Mouse (Mus musculus) heart, postnatal 25 days (tissue): ENCODE data around the gene Zfp982. TPM values are rescaled to one million over a fixed set of nuclear protein-coding genes. Genes with fewer than 3 reads are reported as not detected.
"Not testable (repeated sequence)": the region's sequence is repeated elsewhere in the genome, so short reads cannot be mapped to it uniquely, and the experiment has no call there.

Experiments used
- DNase-seq: peaks from one replicate; pipeline ENCODE4 v3.0.0; 2022; ENCODE audit warnings: low spot score
- intact Hi-C: fragments of 180-260 bp; cut with DNase I; formaldehyde crosslinking; loops from one replicate; pipeline ENCODE4 v1.15.1; 2025
- total RNA-seq, 2 experiments: library from RNA; stranded (reverse); gene quantifications; 2 replicates each; pipeline ENCODE4 v1.2.3; 2021

Gene Zfp982
- 1 to 10 TPM; 7.4 to 8.4 TPM for total RNA-seq

- intact Hi-C loops, DNase-seq: not testable (repeated sequence)
Measured at GRCm38 (mm10) chr4:147492117-147492516, at the start of gene Zfp982. Gene Zfp982 (plus strand): TSS chr4:147492417.

DNA sequence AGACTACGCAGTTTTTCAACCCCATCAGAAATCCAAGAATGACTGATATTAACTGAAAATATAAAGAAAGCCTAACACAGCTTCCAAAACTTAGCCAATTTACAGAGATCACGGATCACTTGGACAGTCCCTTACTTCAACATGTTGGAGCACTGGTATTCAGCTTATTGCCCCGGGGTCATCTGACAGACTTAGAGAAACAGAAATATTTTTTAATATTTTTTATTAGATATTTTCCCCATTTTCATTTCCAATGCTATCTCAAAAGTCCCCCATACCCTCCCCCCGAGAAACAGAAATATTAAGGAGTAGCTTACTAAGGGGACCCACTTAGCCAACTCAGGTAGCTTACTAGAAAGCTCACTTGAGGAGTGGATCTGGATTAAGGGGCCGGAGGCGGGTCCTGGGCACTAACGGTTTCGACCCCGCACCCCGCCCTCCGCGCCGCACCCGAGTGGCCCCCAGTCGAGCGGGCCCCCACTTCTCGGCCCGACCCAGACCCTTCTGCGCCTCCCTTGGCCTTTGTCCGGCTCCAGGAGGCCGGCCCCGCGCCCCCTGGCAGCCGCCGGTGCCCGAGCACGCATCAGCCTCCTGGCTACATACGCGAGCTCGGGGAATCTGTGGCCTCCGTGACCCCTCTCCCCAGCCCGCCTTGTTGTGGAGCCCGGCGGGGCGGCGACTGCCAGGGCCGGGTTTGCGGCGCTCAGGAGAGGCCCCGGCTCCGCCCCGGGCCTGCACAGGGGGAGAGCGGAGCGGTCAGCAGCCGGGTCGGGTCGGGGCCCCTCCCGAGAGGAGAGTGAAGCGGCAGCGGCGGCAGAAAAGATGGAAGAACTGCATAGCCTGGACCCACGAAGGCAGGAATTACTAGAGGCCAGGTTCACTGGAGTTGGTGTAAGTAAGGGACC, 49.3 kb upstream of the Zfp982 start:
- not testable (repeated sequence) for DNase-seq
- intact Hi-C loops, result loop anchor here (5.0 kb wide), 1 partner anchor 36 kb away; no protein-coding TSS in a partner anchor

DNA sequence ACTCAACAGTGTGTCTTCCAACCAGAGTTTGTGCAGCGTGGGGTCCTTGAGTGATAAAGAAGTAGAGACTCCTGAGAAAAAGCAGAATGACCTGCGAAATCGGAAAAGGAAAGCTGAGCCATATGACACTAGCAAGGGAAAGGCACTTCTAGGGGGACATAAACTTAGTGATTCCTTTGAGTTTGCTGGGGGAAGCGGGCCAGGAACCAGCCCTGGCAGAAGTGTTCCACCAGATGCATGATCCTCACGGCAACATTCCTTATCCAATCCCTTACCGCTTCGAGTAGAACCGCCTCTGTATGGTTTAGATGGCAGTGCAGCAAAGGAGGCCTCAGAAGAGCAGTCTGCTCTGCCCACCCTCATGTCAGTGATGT, 48.7 kb upstream of the Zfp982 start:
- DNase-seq, result not testable (repeated sequence)
- intact Hi-C loops, result loop anchor here (5.0 kb wide), 1 partner anchor 36 kb away; no protein-coding TSS in a partner anchor

- DNase-seq, intact Hi-C loops: not testable (repeated sequence)
Measured at GRCm38 (mm10) chr4:147445371-147445770, 46.8 kb upstream of the Zfp982 start.

DNA sequence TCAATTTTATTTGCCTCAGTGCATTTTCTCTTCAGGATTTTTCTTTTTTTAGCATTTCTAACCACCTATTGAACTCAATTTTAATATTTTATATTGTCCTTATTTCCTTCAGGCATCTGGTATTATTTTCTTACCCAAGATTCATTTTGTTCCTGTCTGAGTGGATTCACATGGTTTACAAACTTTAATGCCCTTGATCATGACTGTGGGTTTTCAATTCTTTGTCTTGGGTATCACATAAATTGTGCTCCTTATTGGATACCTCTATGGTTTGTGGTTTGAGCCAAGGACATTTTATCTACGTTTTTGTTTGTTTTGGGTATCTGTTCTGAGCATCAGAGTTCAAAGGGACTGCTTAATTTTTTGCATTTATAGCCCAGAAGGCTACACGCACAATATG, 43.9 kb upstream of the Zfp982 start:
- no peak for DNase-seq
- intact Hi-C loops, result no loop called here

DNA sequence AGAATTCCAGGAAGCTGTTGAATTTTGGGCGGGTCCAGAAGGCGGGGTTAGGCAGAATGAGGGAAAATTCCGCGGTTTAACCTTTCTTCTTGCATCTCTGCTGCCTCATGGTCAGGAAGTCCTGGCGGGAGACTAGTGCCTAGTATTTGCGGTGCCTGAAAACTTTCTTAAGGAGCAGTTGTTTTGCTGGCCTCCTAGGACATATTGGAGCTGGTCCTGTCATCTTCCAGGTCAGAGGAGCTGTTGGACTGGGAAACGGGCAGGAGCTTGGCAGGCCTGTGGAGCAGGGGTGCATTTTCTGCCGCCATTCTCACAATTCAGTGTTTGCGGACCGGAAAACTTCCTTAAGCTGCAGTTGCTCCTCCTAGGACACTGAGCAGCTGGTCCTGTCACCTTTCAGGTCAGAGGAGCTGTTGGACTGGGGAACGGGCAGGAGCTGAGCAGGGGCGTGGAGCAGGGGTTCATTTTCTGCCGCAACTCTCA, 43.1 kb upstream of the Zfp982 start:
- intact Hi-C loops, result no loop called here
- no peak for DNase-seq

DNA sequence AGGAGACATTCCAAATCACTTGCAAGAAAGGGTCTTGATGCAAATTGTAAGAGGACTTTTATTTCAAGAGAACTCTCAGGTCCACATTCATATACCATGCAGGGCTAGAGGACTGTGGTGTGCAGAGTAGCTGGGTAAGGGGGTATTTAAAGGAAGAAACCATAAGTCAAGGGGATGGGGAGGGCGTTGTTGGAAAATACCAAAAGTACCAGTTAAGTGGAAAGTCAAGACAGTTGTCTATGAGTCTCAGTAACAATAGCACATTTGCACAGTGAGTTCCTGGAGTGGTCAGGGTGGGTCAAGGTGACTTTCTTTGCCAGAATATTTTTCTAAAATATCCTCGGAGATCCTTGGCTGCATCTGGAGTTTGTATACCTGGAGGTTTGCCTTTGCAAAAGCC, 42.2 kb upstream of the Zfp982 start:
- DNase-seq, intact Hi-C loops: not testable (repeated sequence)

DNA sequence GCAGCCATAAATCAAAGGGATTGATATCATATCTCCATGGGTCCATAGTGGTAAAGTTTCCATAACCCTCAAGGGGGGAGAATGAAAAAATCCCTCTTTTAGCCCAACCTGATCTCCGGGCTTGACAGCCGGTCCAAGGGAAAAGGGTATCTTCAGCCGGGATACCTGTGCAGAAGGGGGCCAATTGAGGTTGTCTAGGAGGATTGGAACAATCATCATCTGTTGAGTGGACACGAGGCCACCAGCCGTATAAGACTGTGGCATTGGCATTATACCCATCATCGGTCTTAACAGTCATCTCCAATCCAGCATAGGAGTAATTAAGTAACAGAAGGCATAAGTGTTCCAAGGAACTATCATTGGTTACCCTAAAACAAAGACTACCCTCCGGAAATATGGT, 25.0 kb upstream of the Zfp982 start:
- intact Hi-C loops, result not testable (repeated sequence)

DNA sequence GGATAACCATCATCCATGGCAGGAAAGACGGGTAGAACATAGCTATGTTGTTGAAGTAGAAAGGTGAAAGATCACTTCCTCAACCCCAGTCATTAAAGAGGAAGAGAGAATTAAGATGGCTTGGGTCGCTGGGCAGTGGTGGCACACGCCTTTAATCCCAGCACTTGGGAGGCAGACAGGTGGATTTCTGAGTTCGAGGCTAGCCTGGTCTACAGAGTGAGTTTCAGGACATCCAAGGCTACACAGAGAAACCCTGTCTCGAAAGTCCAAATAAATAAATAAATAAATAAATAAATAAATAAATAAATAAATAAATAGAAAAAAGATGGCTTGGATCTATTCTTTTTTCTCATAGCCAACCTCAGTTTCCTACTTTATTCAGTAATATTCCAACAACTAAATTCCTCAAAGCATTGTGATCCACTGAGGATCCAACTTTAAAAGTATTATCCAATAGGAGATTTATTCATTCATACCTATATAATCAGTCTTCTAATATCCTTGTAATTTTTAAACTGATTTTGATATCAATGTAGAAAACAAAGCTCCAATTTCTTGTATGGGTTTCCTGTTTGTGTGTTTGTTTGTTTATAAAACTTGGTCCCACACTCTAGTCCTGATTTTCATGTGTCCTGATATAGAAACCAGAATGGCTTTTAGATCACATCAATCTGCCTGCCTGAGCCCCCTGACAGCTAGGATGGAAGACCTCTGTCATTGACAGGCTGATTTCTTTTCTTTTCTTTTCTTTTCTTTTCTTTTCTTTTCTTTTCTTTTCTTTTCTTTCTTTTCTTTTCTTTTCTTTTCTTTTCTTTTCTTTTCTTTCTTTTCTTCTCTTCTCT, 6.8 kb downstream of the Zfp982 start:
- intact Hi-C loops, result loop anchor here (1.0 kb wide), 1 partner anchor 77 kb away; no protein-coding TSS in a partner anchor
- not testable (repeated sequence) for DNase-seq

More for the DNA sequence above, 25.0 kb upstream of the Zfp982 start:
- DNase-seq, result not testable (repeated sequence)

GRCm38 (mm10) chr4:147509174-147509573, 17.0 kb downstream of the Zfp982 start:
- intact Hi-C loops, result no loop called here
- no peak for DNase-seq

DNA sequence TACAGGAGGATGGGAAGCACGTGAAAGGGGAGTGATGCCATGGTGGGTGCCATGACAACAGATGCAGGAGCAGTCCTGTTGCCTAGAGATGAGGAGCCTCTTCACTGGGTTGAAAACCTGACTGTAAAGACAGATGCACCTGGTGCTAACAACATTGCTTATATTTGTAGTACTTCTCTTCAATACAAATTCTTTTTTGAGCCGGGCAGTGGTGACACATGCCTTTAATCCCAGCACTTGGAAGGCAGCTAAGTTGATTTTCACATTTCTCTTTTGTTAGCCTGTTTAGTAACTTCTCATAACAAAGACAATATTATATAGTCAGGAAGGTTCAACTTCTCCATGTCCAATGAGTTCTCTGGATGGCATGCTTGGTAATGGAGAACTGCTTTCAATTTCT, 26.8 kb downstream of the Zfp982 start:
- DNase-seq, result no peak
- intact Hi-C loops, result no loop called here

DNA sequence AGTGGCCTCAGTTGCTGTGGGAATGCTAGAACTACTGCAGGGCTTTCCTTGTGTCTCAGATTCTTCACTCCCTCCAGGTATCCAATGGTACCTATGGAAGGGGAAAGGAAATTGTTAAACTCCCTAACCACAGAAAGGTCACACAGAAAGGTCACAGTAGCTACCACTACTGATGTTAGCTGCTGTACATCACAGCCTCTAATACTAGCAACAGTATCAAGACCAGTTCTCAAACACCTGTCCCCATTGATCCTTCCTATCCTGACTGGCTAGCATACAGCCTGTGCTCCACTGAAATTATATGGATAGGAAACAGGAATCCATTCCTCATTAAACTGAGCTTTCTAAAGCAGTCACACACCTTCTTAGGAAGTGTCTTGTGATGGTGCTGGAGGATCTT, 27.9 kb downstream of the Zfp982 start:
- intact Hi-C loops, result loop anchor here (5.0 kb wide), 1 partner anchor 67 kb away; no protein-coding TSS in a partner anchor
- DNase-seq, result no peak

DNA sequence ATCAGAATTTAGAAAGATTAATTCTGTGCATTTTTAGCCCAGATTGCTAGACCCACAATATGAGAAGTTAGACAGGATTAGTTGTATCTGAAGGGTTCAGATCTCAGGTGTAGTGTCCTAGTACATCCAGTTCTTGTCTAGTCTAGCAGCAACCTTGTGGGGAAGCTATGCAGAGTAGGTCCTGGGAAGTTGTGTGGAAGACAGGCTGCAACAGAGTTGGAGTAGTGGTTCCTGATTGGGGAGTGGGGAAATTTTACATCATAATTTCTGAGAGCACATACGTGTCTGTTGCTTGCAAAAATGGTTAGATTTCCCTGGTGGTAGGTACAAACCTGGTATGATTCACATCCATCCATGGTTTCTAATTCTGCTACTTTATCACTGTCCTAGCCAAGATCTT, 32.9 kb downstream of the Zfp982 start:
- intact Hi-C loops, result no loop called here
- no peak for DNase-seq

- intact Hi-C loops, result no loop called here
- no peak for DNase-seq
Measured at GRCm38 (mm10) chr4:147530366-147530765, 38.1 kb downstream of the Zfp982 start.

GRCm38 (mm10) chr4:147535916-147536315, 43.7 kb downstream of the Zfp982 start:
- DNase-seq, intact Hi-C loops: not testable (repeated sequence)

DNA sequence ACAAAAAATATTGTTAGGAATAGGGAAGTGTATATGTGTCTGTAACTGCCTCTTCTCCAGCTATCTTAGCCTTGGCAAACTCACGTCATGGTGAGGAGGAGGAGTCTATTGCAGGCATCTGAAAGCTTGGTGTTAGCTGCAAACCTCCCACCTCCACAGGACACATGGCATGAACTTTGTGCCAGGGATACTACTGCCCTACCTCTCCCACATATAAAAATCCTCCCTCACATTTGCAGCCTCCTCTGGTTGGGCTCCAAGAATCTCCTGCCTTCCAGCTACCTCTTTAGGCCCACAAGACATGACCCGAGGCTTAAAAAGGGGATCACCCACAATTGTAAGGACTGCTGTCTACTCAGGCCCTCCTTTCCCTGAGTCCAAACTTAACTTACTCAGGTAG, 45.5 kb downstream of the Zfp982 start:
- intact Hi-C loops, result no loop called here
- DNase-seq, result no peak

DNA sequence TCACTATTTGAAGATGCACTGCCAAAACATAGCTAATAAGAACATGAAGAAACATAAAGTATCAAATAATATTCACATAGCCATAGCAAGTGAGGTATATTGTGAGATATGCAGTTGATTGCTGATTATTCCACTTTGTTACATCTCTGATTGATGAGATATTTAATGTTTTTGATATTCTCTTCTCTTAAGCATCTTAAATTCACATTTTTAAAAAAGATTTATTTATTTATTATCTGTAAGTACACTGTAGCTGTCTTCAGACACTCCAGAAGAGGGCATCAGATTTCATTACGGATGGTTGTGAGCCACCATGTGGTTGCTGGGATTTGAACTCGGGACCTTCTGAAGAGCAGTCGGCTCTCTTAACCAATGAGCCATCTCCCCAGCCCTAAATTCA, 47.7 kb downstream of the Zfp982 start, which contains the start of gene Gm16503:
TSS of gene Gm16503 (plus strand) at position 301 of the 400 bp plus-strand sequence.
- intact Hi-C loops, DNase-seq: not testable (repeated sequence)

GRCm38 (mm10) chr4:147541105-147541504, 48.9 kb downstream of the Zfp982 start:
- DNase-seq, result no peak
- intact Hi-C loops, result no loop called here

DNA sequence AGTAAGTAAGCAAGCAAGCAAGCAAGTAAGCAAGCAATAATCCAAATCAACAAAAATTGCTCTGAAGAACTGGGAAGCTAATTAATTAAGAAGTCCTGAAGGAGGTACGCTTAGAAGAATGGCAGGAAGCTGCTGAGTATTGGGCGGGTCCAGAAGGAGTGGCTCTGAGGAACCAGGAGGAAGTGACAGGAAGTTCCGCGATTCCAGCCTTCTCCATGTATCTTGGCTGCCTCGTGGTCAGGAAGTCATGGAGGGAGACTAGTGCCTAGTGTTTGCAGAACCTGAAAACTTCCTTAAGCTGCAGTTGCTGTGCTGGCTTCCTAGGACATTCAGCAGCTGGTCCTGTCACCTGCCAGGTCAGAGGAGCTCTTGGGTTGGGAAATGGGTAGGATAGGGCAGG, 60.9 kb downstream of the Zfp982 start, which contains the start of gene Zfp985:
TSS of gene Zfp985 (plus strand) at position 207 of the 400 bp plus-strand sequence.
- DNase-seq, intact Hi-C loops: not testable (repeated sequence)

DNA sequence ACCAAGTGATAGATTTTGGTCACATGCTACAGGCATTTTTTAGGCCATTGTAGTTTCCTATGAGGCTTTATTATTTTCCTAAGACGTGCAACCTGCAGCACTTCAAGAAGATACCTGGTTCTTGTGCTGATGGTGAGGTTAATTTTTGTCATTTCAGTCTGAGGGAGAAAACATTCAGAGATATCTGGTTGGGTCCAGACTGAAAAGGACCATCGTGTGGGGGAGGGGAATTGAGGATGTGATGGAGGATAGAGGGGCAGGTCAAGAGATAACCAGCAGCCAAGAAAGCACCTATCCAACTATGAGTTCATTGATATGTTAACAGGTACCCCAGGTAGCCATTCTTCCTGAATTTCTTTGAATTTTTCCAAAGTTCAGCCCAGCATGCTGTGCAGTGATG, 62.1 kb downstream of the Zfp982 start:
- intact Hi-C loops, result not testable (repeated sequence)

More for the DNA sequence above, 62.1 kb downstream of the Zfp982 start:
- not testable (repeated sequence) for DNase-seq
